Mouse (Mus musculus): ENCODE data around the gene Rsad2.

Rsad2 gene

GRCm38 (mm10) chr12:26401254-26401653 lies 55.0 kb downstream of the Rsad2 start:
- DNase-seq = no peak

GRCm38 (mm10) chr12:26400762-26401161 lies 55.5 kb downstream of the Rsad2 start:
- DNase-seq = no peak

- DNase-seq = no peak
Observed at GRCm38 (mm10) chr12:26399391-26399790, 56.9 kb downstream of the Rsad2 start.

- peak; percentile 72 for DNase-seq
Observed at GRCm38 (mm10) chr12:26398597-26398996, 57.7 kb downstream of the Rsad2 start.

- no peak for DNase-seq
Observed at GRCm38 (mm10) chr12:26394485-26395470, 61.5 kb downstream of the Rsad2 start.

GRCm38 (mm10) chr12:26393291-26393690 lies 63.0 kb downstream of the Rsad2 start:
- DNase-seq = no peak

All from lung, postnatal 36 days (tissue).